Mouse (Mus musculus): ENCODE data around the gene Ints4.

Ints4 gene

GRCm38 (mm10) chr7:97536571-97536970, 55.8 kb downstream of the Ints4 start:
- no peak for DNase-seq (ENCODE audit: low read depth, low spot score)

- DNase-seq (ENCODE audit: low read depth, low spot score): no peak
These were observed 65.7 kb downstream of the Ints4 start for GRCm38 (mm10) chr7:97546462-97546861.

GRCm38 (mm10) chr7:97549301-97549700, 68.5 kb downstream of the Ints4 start:
- no peak for DNase-seq (ENCODE audit: low read depth, low spot score)

- DNase-seq (ENCODE audit: low read depth, low spot score): no peak
These were observed 69.9 kb downstream of the Ints4 start for GRCm38 (mm10) chr7:97550673-97551072.

GRCm38 (mm10) chr7:97563576-97563975, 82.8 kb downstream of the Ints4 start:
- no peak for DNase-seq (ENCODE audit: low read depth, low spot score)

- DNase-seq (ENCODE audit: low read depth, low spot score): no peak
These were observed 88.6 kb downstream of the Ints4 start for GRCm38 (mm10) chr7:97569372-97569771.

GRCm38 (mm10) chr7:97570389-97570788, 89.6 kb downstream of the Ints4 start:
- DNase-seq (ENCODE audit: low read depth, low spot score): no peak

GRCm38 (mm10) chr7:97578361-97579066, 97.8 kb downstream of the Ints4 start:
- no peak for DNase-seq (ENCODE audit: low read depth, low spot score)

- DNase-seq (ENCODE audit: low read depth, low spot score): peak; percentile 96
These were observed 98.6 kb downstream of the Ints4 start, which contains the start of the genes Aamdc and Rsf1 for GRCm38 (mm10) chr7:97579067-97579975. Gene Aamdc (minus strand): TSS chr7:97579497. Gene Rsf1 (plus strand): TSS chr7:97579889.

GRCm38 (mm10) chr7:97579976-97580842, 99.5 kb downstream of the Ints4 start:
- peak; percentile 24 for DNase-seq (ENCODE audit: low read depth, low spot score)

- peak; percentile 49 for DNase-seq (ENCODE audit: low read depth, low spot score)
These were observed 100.1 kb downstream of the Ints4 start for GRCm38 (mm10) chr7:97580843-97581214.

GRCm38 (mm10) chr7:97588506-97588905, 107.8 kb downstream of the Ints4 start:
- no peak for DNase-seq (ENCODE audit: low read depth, low spot score)

GRCm38 (mm10) chr7:97590488-97590887, 109.7 kb downstream of the Ints4 start:
- DNase-seq (ENCODE audit: low read depth, low spot score): no peak

Measured in retina, postnatal 7 days (tissue).